In genomic region chr14:31664903-31665565, GRCm38 (mm10) we compare ENCODE assay signal across 9 mouse cellular contexts. TPM values are rescaled to one million over a fixed set of nuclear protein-coding genes. Genes with fewer than 3 reads are reported as not detected.
A peak's percentile ranks its signal among the peaks of the same experiment; 100 is the strongest.
DNase-seq lines count a peak whose midpoint lies in the region; ATAC-seq and TF ChIP-seq lines count a peak whose summit lies in the region.
"Had no signal": no experiment of that assay in that cellular context is flagged by ENCODE, and none has a peak within 500 bp of the region (broad histone marks: within the 10 kb centered on the region; RNA-seq: fewer than 3 reads in every experiment).

No protein-coding gene starts in this region.

- H3K36me3 ChIP-seq in liver, embryonic 13.5 days = peaks cover 12% of the 10 kb centered on the region
- peaks cover 17% of the 10 kb centered on the region; the same call in 1 of the 2 replicates for H3K36me3 ChIP-seq in intestine, postnatal 0 days (ENCODE audit: control insufficient read depth, insufficient read depth)
- no peaks in the 10 kb centered on the region for H3K36me3 ChIP-seq in splenic B cell, adult 2 months (ENCODE audit: control insufficient read depth, insufficient read depth, low read length, poor library complexity, severe bottlenecking)
- H3K36me3 ChIP-seq in kidney, embryonic 14.5 days (ENCODE audit: control insufficient read depth, insufficient read depth, low read length) = peaks cover 2% of the 10 kb centered on the region; the same call in 1 of the 2 replicates

- TF ChIP-seq POLR2A in cortical plate, adult 2 months (IDR thresholded peaks at IDR 0.05; ENCODE audit: extremely low read depth, insufficient read depth, low read length) = no peak

- H3K4me3 ChIP-seq in liver, embryonic 13.5 days (replicated peaks) = no peak overlapping the region
- no peak overlapping the region for H3K4me3 ChIP-seq in cortical plate, adult 2 months (ENCODE audit: insufficient read depth, low read length)
- H3K4me3 ChIP-seq in intestine, postnatal 0 days (ENCODE audit: low read depth, low read length) = no peak overlapping the region
- H3K4me3 ChIP-seq in kidney, embryonic 14.5 days (ENCODE audit: low read length) = no peak overlapping the region

- no peaks in the 10 kb centered on the region for H3K27me3 ChIP-seq in liver, embryonic 13.5 days
- H3K27me3 ChIP-seq in intestine, postnatal 0 days (replicated peaks; ENCODE audit: control insufficient read depth, insufficient read depth, low read length) = no peaks in the 10 kb centered on the region
- H3K27me3 ChIP-seq in splenic B cell, adult 2 months (ENCODE audit: control insufficient read depth, insufficient read depth, low read length, poor library complexity, severe bottlenecking) = no peaks in the 10 kb centered on the region
- H3K27me3 ChIP-seq in kidney, embryonic 14.5 days (ENCODE audit: control insufficient read depth, insufficient read depth, low read length) = no peaks in the 10 kb centered on the region

- peaks cover 62% of the 10 kb centered on the region for H3K4me1 ChIP-seq in liver, embryonic 13.5 days (replicated peaks)
- H3K4me1 ChIP-seq in cortical plate, adult 2 months (ENCODE audit: control insufficient read depth, insufficient read depth, low read length) = peaks cover 19% of the 10 kb centered on the region
- H3K4me1 ChIP-seq in intestine, postnatal 0 days (replicated peaks; ENCODE audit: control insufficient read depth, insufficient read depth, low read length) = peaks cover 7% of the 10 kb centered on the region
- peaks cover 21% of the 10 kb centered on the region for H3K4me1 ChIP-seq in kidney, embryonic 14.5 days (ENCODE audit: control insufficient read depth, insufficient read depth, low read length)

- no peak for ATAC-seq in liver, embryonic 13.5 days (ENCODE audit: low read depth)
- no peak for ATAC-seq in intestine, postnatal 0 days
- ATAC-seq in kidney, embryonic 14.5 days (ENCODE audit: low FRiP score, low TSS enrichment) = no peak

- no peak for TF ChIP-seq CTCF in cortical plate, adult 2 months (IDR thresholded peaks at IDR 0.05; ENCODE audit: extremely low read depth, insufficient read depth, low read length)
- TF ChIP-seq CTCF in intestine, postnatal 0 days (IDR thresholded peaks at IDR 0.05; ENCODE audit: low read depth) = no peak

- DNase-seq in liver, embryonic 13.5 days = no peak
- DNase-seq in liver = no peak
- DNase-seq in splenic B cell, adult 2 months (ENCODE audit: low read depth, low spot score) = peak; percentile 87
- no peak for DNase-seq in lung, postnatal 10 days
- no peak for DNase-seq in kidney, adult 18-20 months
- DNase-seq: adrenal gland, adult 8-10 months had no signal

- 49% methylated on average over 12 of the region's 12 CpGs for WGBS in liver, embryonic 13.5 days (ENCODE audit: insufficient replicate concordance)
- 45% methylated on average over 12 of the region's 12 CpGs for WGBS in intestine, postnatal 0 days
- WGBS in kidney, embryonic 14.5 days = 59% methylated on average over 12 of the region's 12 CpGs

- no peak overlapping the region for H3K27ac ChIP-seq in liver, embryonic 13.5 days
- H3K27ac ChIP-seq in cortical plate, adult 2 months (ENCODE audit: insufficient read depth, low read length) = 0 out of 2 replicates have a peak overlapping the region, but pooled peaks have one; percentile 14
- H3K27ac ChIP-seq in intestine, postnatal 0 days (ENCODE audit: low read depth, low read length) = peak overlapping the region; percentile 28; the same call in 1 of the 2 replicates
- no peak overlapping the region for H3K27ac ChIP-seq in kidney, embryonic 14.5 days (ENCODE audit: low read depth, low read length)

- H3K4me2 ChIP-seq in liver, embryonic 13.5 days = no peak overlapping the region
- H3K4me2 ChIP-seq in intestine, postnatal 0 days (replicated peaks; ENCODE audit: low read depth) = no peak overlapping the region
- no peak overlapping the region for H3K4me2 ChIP-seq in kidney, embryonic 14.5 days (replicated peaks; ENCODE audit: low read depth, low read length)

- H3K9me3 ChIP-seq in liver, embryonic 13.5 days (replicated peaks) = no peaks in the 10 kb centered on the region
- no peaks in the 10 kb centered on the region for H3K9me3 ChIP-seq in intestine, postnatal 0 days (ENCODE audit: control insufficient read depth)
- no peaks in the 10 kb centered on the region for H3K9me3 ChIP-seq in kidney, embryonic 14.5 days (ENCODE audit: control insufficient read depth, low read length)

- 0 out of 2 replicates have a peak overlapping the region, but pooled peaks have one; percentile 6 for H3K9ac ChIP-seq in liver, embryonic 13.5 days
- no peak overlapping the region for H3K9ac ChIP-seq in intestine, postnatal 0 days (ENCODE audit: low read depth, low read length)
- no peak overlapping the region for H3K9ac ChIP-seq in kidney, embryonic 14.5 days (ENCODE audit: low read depth, low read length)

RNA-seq across cellular contexts. Expression of gene Hacl1, which starts 23.9 kb away (rescaled TPM):
- 8.1 and 9.6 TPM in 2 replicates for polyA plus RNA-seq in liver, embryonic 13.5 days (2015; fragmentation: Nextera tagmentation; extraction: Ambion mirVana)
- 11.2 and 11.3 TPM in 2 replicates for polyA plus RNA-seq in cortical plate, adult 2 months (2012; rRNA removed)
- 35.5 and 41.3 TPM in 2 replicates for polyA plus RNA-seq in intestine, postnatal 0 days (2015; fragmentation: Nextera tagmentation; extraction: Ambion mirVana)
- polyA plus RNA-seq in kidney, embryonic 14.5 days (2014; fragmentation: Nextera tagmentation; extraction: Ambion mirVana) = 11.5 and 20.6 TPM in 2 replicates

RNA-seq across cellular contexts. Expression of gene Btd, which starts 24.2 kb away (rescaled TPM):
- polyA plus RNA-seq in liver, embryonic 13.5 days (2015; fragmentation: Nextera tagmentation; extraction: Ambion mirVana) = 8.9 TPM in 2 replicates
- polyA plus RNA-seq in cortical plate, adult 2 months (2012; rRNA removed) = 15.7 and 19.6 TPM in 2 replicates
- 45.5 and 48.5 TPM in 2 replicates for polyA plus RNA-seq in intestine, postnatal 0 days (2015; fragmentation: Nextera tagmentation; extraction: Ambion mirVana)
- 27.9 and 30.9 TPM in 2 replicates for polyA plus RNA-seq in kidney, embryonic 14.5 days (2014; fragmentation: Nextera tagmentation; extraction: Ambion mirVana)

RNA-seq across cellular contexts. Expression of gene Gm49387, which starts 24.4 kb away (rescaled TPM):
- polyA plus RNA-seq in liver, embryonic 13.5 days (2015; fragmentation: Nextera tagmentation; extraction: Ambion mirVana) = 0.69 TPM in 1 of 2 replicates, not detected in the other
- not detected in 2 replicates for polyA plus RNA-seq in cortical plate, adult 2 months (2012; rRNA removed)
- 0.94 TPM in 1 of 2 replicates, not detected in the other for polyA plus RNA-seq in intestine, postnatal 0 days (2015; fragmentation: Nextera tagmentation; extraction: Ambion mirVana)
- polyA plus RNA-seq in kidney, embryonic 14.5 days (2014; fragmentation: Nextera tagmentation; extraction: Ambion mirVana) = 3.3 TPM in 1 of 2 replicates, not detected in the other

Comparison
In these comparisons a context has a peak if more than half of its experiments do, and no peak if none do; other contexts are left out.
1. H3K27ac ChIP-seq: peak in cortical plate, adult 2 months (single experiment) and intestine, postnatal 0 days (single experiment); none in liver, embryonic 13.5 days (single experiment) and kidney, embryonic 14.5 days (single experiment).